ENCODE assay signal across 23 mouse cellular contexts in the genomic region with DNA sequence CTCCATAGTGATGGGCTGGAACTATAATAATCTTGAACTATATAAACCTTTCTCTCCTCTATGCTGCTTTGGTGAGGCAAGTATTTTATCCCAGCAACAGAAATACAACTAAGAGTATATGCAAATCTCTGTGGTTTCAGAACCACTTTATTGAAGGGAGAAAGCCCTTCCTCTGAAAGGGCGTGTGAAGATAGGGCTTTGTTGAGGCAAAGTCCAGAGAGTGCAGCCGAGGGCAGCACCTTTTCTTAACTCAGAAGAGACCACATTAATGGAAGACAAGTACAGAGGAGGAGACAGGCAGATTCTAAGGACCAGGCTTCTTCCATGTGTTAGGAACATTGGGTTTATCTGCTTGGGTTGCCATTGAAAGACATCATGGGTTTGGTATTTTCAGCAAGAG. TPM values are rescaled to one million over a fixed set of nuclear protein-coding genes. Genes with fewer than 3 reads are reported as not detected.
DNase-seq lines count a peak whose midpoint lies in the region; ATAC-seq and TF ChIP-seq lines count a peak whose summit lies in the region.
"Had no signal": no experiment of that assay in that cellular context is flagged by ENCODE, and none has a peak within 500 bp of the region (broad histone marks: within the 10 kb centered on the region; RNA-seq: fewer than 3 reads in every experiment).

No protein-coding gene starts in this region.

- no peak overlapping the region for H3K4me2 ChIP-seq in intestine, embryonic 15.5 days (replicated peaks)
- no peak overlapping the region for H3K4me2 ChIP-seq in intestine, postnatal 0 days (replicated peaks; ENCODE audit: low read depth)
- H3K4me2 ChIP-seq: embryonic facial prominence, embryonic 12.5 days; forebrain, embryonic 13.5 days; forebrain, embryonic 15.5 days had no signal

- 69% methylated on average over 2 of the region's 2 CpGs for WGBS in intestine, embryonic 15.5 days
- 49% methylated on average over 2 of the region's 2 CpGs for WGBS in intestine, postnatal 0 days
- WGBS in small intestine, adult 2 months, result 15% methylated on average over 2 of the region's 2 CpGs

- no peaks in the 10 kb centered on the region for H3K9me3 ChIP-seq in intestine, embryonic 15.5 days
- no peaks in the 10 kb centered on the region for H3K9me3 ChIP-seq in intestine, postnatal 0 days (ENCODE audit: control insufficient read depth)
- H3K9me3 ChIP-seq: forebrain, embryonic 15.5 days; G1E had no signal

- ATAC-seq in intestine, embryonic 15.5 days, result peak; percentile 62; the same call in 1 of the 2 replicates
- peak; percentile 63 for ATAC-seq in intestine, postnatal 0 days
- ATAC-seq: activated CD4-positive, CD25-positive, alpha-beta regulatory T cell, adult 4 months; forebrain, embryonic 13.5 days; forebrain, embryonic 15.5 days; forebrain, postnatal 0 days; Patski had no signal

- H3K36me3 ChIP-seq in intestine, embryonic 15.5 days, result no peaks in the 10 kb centered on the region
- H3K36me3 ChIP-seq in intestine, postnatal 0 days (ENCODE audit: control insufficient read depth, insufficient read depth), result no peaks in the 10 kb centered on the region
- H3K36me3 ChIP-seq in small intestine, adult 2 months (ENCODE audit: control insufficient read depth, insufficient read depth, low read length), result no peaks in the 10 kb centered on the region
- H3K36me3 ChIP-seq: forebrain, embryonic 15.5 days; G1E had no signal

- no peak for TF ChIP-seq POLR2A in small intestine, adult 2 months (IDR thresholded peaks at IDR 0.05; ENCODE audit: low read depth, low read length)

- no peak overlapping the region for H3K27ac ChIP-seq in intestine, embryonic 15.5 days
- no peak overlapping the region for H3K27ac ChIP-seq in intestine, postnatal 0 days (ENCODE audit: low read depth, low read length)
- peak overlapping the region; percentile 55; the same call in 1 of the 2 replicates for H3K27ac ChIP-seq in small intestine, adult 2 months (ENCODE audit: insufficient read depth, low read depth, low read length)
- H3K27ac ChIP-seq: embryonic facial prominence, embryonic 10.5 days; embryonic facial prominence, embryonic 12.5 days; forebrain, embryonic 13.5 days; forebrain, embryonic 15.5 days had no signal

- TF ChIP-seq CTCF in intestine, postnatal 0 days (IDR thresholded peaks at IDR 0.05; ENCODE audit: low read depth), result no peak
- no peak for TF ChIP-seq CTCF in small intestine, adult 2 months (IDR thresholded peaks at IDR 0.05; ENCODE audit: extremely low read depth, insufficient read length, insufficient replicate concordance, low read depth, low read length)

- H3K27me3 ChIP-seq in intestine, embryonic 15.5 days (replicated peaks), result no peaks in the 10 kb centered on the region
- no peaks in the 10 kb centered on the region for H3K27me3 ChIP-seq in intestine, postnatal 0 days (replicated peaks; ENCODE audit: control insufficient read depth, insufficient read depth, low read length)
- no peaks in the 10 kb centered on the region for H3K27me3 ChIP-seq in small intestine, adult 2 months (ENCODE audit: control insufficient read depth, insufficient read depth, low read length)
- H3K27me3 ChIP-seq: embryonic facial prominence, embryonic 12.5 days; forebrain, embryonic 13.5 days; forebrain, embryonic 15.5 days had no signal

- no peak overlapping the region for H3K9ac ChIP-seq in intestine, embryonic 15.5 days
- H3K9ac ChIP-seq in intestine, postnatal 0 days (ENCODE audit: low read depth, low read length), result no peak overlapping the region
- H3K9ac ChIP-seq: embryonic facial prominence, embryonic 12.5 days; forebrain, embryonic 13.5 days; forebrain, embryonic 15.5 days; forebrain, postnatal 0 days had no signal

- DNase-seq in c-Kit-positive CD71-positive TER-119-positive erythroid progenitor cells, embryonic 14.5 days (ENCODE audit: low spot score), result no peak
- no peak for DNase-seq in heart, adult 8-10 months (ENCODE audit: low spot score)
- no peak for DNase-seq in ovary, postnatal 10 days (ENCODE audit: low spot score)
- DNase-seq: adrenal gland, adult 8-10 months; adrenal gland, postnatal 14 days; adrenal gland, postnatal 36 days; cerebellum, adult 11 months; cerebellum, adult 18-20 months; cerebellum, adult 8-10 months; cerebellum, adult 9-11 months; cerebellum, postnatal 14 days; cerebellum, postnatal 36 days; forebrain, postnatal 0 days had no signal

- no peak overlapping the region for H3K4me3 ChIP-seq in intestine, embryonic 15.5 days (replicated peaks)
- no peak overlapping the region for H3K4me3 ChIP-seq in intestine, postnatal 0 days (ENCODE audit: low read depth, low read length)
- no peak overlapping the region for H3K4me3 ChIP-seq in small intestine, adult 2 months (ENCODE audit: low read depth, low read length)
- H3K4me3 ChIP-seq: embryonic facial prominence, embryonic 10.5 days; embryonic facial prominence, embryonic 12.5 days; forebrain, embryonic 13.5 days; forebrain, embryonic 15.5 days had no signal

- H3K4me1 ChIP-seq in intestine, embryonic 15.5 days (replicated peaks), result no peaks in the 10 kb centered on the region; the same call in 1 of the 2 replicates
- H3K4me1 ChIP-seq in intestine, postnatal 0 days (replicated peaks; ENCODE audit: control insufficient read depth, insufficient read depth, low read length), result peaks cover 8% of the 10 kb centered on the region; the same call in 1 of the 2 replicates
- peaks cover 16% of the 10 kb centered on the region for H3K4me1 ChIP-seq in small intestine, adult 2 months (ENCODE audit: control insufficient read depth, insufficient read depth, insufficient read length, low read length)
- H3K4me1 ChIP-seq: embryonic facial prominence, embryonic 10.5 days; forebrain, embryonic 13.5 days; forebrain, embryonic 15.5 days had no signal

RNA-seq across cellular contexts. Expression of gene Plekhg1, which starts 36.6 kb away (rescaled TPM):
- 5.9 and 7.5 TPM in 2 replicates for polyA plus RNA-seq in intestine, embryonic 15.5 days (2015; fragmentation: Nextera tagmentation; extraction: Ambion mirVana)
- polyA plus RNA-seq in intestine, postnatal 0 days (2015; fragmentation: Nextera tagmentation; extraction: Ambion mirVana), result 2.1 and 2.6 TPM in 2 replicates
- 1.0 and 1.7 TPM in 2 replicates for polyA plus RNA-seq in small intestine, adult 2 months (2012; rRNA removed)
- total RNA-seq in heart, adult 8-10 months (2022), result 1 to 10 TPM; 5.9 to 8.6 (median 7.2) TPM
